Mouse (Mus musculus) hindbrain, postnatal 0 days (tissue): Measurements from ENCODE around the gene Qpctl. TPM values are rescaled to one million over a fixed set of nuclear protein-coding genes. Genes with fewer than 3 reads are reported as not detected.

Experiments used
- ATAC-seq: fragments of 200-750 bp; cut with Nextera tagmentation; 2 replicates; pipeline ENCODE4 v1.8.0; 2017; ENCODE audit warnings: mild to moderate bottlenecking, moderate TSS enrichment, moderate library complexity
- DNase-seq: peaks from one replicate; pipeline ENCODE4 v3.0.0-alpha.2; 2015; ENCODE audit warnings: low spot score
- H3K27ac ChIP-seq: fragments of 300-500 bp; sonication (generic); 2 replicates; pipeline ENCODE4 v1.5.1; 2014; ENCODE audit warnings: mild to moderate bottlenecking
- H3K27me3 ChIP-seq: fragments of 300-500 bp; sonication (generic); 2 replicates; pipeline ENCODE4 v1.6.1; 2014; ENCODE audit warnings: low read length, mixed read lengths; ENCODE audit not compliant: insufficient read depth
- H3K36me3 ChIP-seq: fragments of 300-500 bp; sonication (generic); 2 replicates; pipeline ENCODE4 v1.6.1; 2014; ENCODE audit warnings: low read length, mixed read lengths; ENCODE audit not compliant: insufficient read depth
- H3K4me1 ChIP-seq: fragments of 300-500 bp; sonication (generic); 2 replicates; pipeline ENCODE4 v1.6.1; 2014; ENCODE audit warnings: antibody characterized with exemption, low read length, mixed read lengths; ENCODE audit not compliant: insufficient read depth
- H3K4me2 ChIP-seq: fragments of 300-500 bp; sonication (generic); 2 replicates; pipeline ENCODE4 v1.6.1; 2014; ENCODE audit warnings: low read depth, mild to moderate bottlenecking, low read length, moderate library complexity, mixed read lengths
- H3K4me3 ChIP-seq: fragments of 300-500 bp; sonication (generic); 2 replicates; pipeline ENCODE4 v1.5.1; 2014; ENCODE audit warnings: low read length
- H3K9ac ChIP-seq: fragments of 300-500 bp; sonication (generic); replicated peaks from 2 replicates; pipeline ENCODE4 v1.6.1; 2014; ENCODE audit warnings: mild to moderate bottlenecking, low read length, moderate library complexity, mixed read lengths
- H3K9me3 ChIP-seq: fragments of 300-500 bp; sonication (generic); 2 replicates; pipeline ENCODE4 v1.6.1; 2016; ENCODE audit warnings: low read length, mixed read lengths
- CTCF ChIP-seq: IDR thresholded peaks from 2 replicates; pipeline ENCODE4 v1.5.1; 2016; ENCODE audit warnings: antibody characterized with exemption, control low read depth, low read depth
- WGBS: fragments of 180-500 bp; shearing (Covaris S2); extraction: QIAGEN DNeasy Blood & Tissue Kit; methylation state at CpG from one replicate; pipeline ENCODE4 v1.1.7; 2014; 5-methylcytosine and 5-hydroxymethylcytosine counted together
- polyA plus RNA-seq: library from polyadenylated mRNA; unstranded; fragments of >200 nt; fragmentation: Nextera tagmentation; extraction: Ambion mirVana; gene quantifications from 2 replicates; pipeline ENCODE4 v1.2.1, GENCODE M21; 2015
- total RNA-seq: library from RNA; depleted of rRNA; stranded (reverse); fragments of >200 nt; gene quantifications from 2 replicates; pipeline ENCODE4 v1.2.3, GENCODE M21; 2014

Gene Qpctl
- total and polyA plus RNA-seq, 2 experiments from 2014 or later = 17.3 to 24.7 TPM

GRCm38 (mm10) chr7:19103741-19104140, 45.4 kb downstream of the Qpctl start:
- Histone ChIP-seq H3K4me1 (no peaks in the 10 kb centered on the region), H3K27me3 (no peaks in the 10 kb centered on the region), H3K4me3 (no peak overlapping the region), H3K4me2 (no peak overlapping the region), H3K27ac (no peak overlapping the region), H3K36me3 (no peaks in the 10 kb centered on the region), H3K9ac (no peak overlapping the region), H3K9me3 (peaks cover 3% of the 10 kb centered on the region; the same call in 1 of the 2 replicates)
- DNase-seq = no peak
- no peak for ATAC-seq
- no peak for TF ChIP-seq CTCF

- H3K27ac ChIP-seq = no peak overlapping the region
- no peak for TF ChIP-seq CTCF
- H3K4me1 ChIP-seq = no peaks in the 10 kb centered on the region
- H3K9me3 ChIP-seq = peaks cover 3% of the 10 kb centered on the region; the same call in 1 of the 2 replicates
- H3K36me3 ChIP-seq = no peaks in the 10 kb centered on the region
- WGBS = 90% methylated on average over 1 of the region's 1 CpGs
- no peak overlapping the region for H3K4me3 ChIP-seq
- H3K9ac ChIP-seq = no peak overlapping the region
- DNase-seq (no peak), ATAC-seq (no peak)
- H3K27me3 ChIP-seq = no peaks in the 10 kb centered on the region
- H3K4me2 ChIP-seq = no peak overlapping the region
These were observed 48.8 kb downstream of the Qpctl start for GRCm38 (mm10) chr7:19100290-19100689.

GRCm38 (mm10) chr7:19098811-19099210, 50.3 kb downstream of the Qpctl start:
- H3K9ac ChIP-seq = no peak overlapping the region
- no peak for TF ChIP-seq CTCF
- H3K36me3 ChIP-seq = no peaks in the 10 kb centered on the region
- no peak overlapping the region for H3K4me3 ChIP-seq
- no peak overlapping the region for H3K27ac ChIP-seq
- peaks cover 5% of the 10 kb centered on the region; the same call in 1 of the 2 replicates for H3K27me3 ChIP-seq
- peaks cover 3% of the 10 kb centered on the region; the same call in 1 of the 2 replicates for H3K9me3 ChIP-seq
- 54% methylated on average over 7 of the region's 7 CpGs for WGBS
- no peak for ATAC-seq
- no peaks in the 10 kb centered on the region for H3K4me1 ChIP-seq
- H3K4me2 ChIP-seq = no peak overlapping the region
- no peak for DNase-seq

GRCm38 (mm10) chr7:19097863-19098262, 51.2 kb downstream of the Qpctl start:
- DNase-seq = no peak
- Histone ChIP-seq H3K27me3 (peaks cover 5% of the 10 kb centered on the region; the same call in 1 of the 2 replicates), H3K27ac (no peak overlapping the region), H3K9ac (no peak overlapping the region), H3K4me1 (0 out of 2 replicates have a peak, but pooled peaks cover 4% of the 10 kb centered on the region), H3K4me2 (no peak overlapping the region), H3K36me3 (no peaks in the 10 kb centered on the region), H3K9me3 (peaks cover 1% of the 10 kb centered on the region; the same call in 1 of the 2 replicates), H3K4me3 (no peak overlapping the region)
- no peak for ATAC-seq
- TF ChIP-seq CTCF = no peak

GRCm38 (mm10) chr7:19097217-19097616, 51.9 kb downstream of the Qpctl start:
- no peak for TF ChIP-seq CTCF
- no peak for ATAC-seq

GRCm38 (mm10) chr7:19096421-19096976, 52.6 kb downstream of the Qpctl start:
- no peak overlapping the region for H3K27ac ChIP-seq
- no peaks in the 10 kb centered on the region for H3K9me3 ChIP-seq
- peak overlapping the region; percentile 7; the same call in 1 of the 2 replicates for H3K9ac ChIP-seq
- WGBS = 54% methylated on average over 5 of the region's 5 CpGs
- peaks cover 3% of the 10 kb centered on the region; the same call in 1 of the 2 replicates for H3K36me3 ChIP-seq
- H3K4me3 ChIP-seq = peak overlapping the region; percentile 49
- peaks cover 5% of the 10 kb centered on the region; the same call in 1 of the 2 replicates for H3K27me3 ChIP-seq
- ATAC-seq (no peak), DNase-seq (no peak)
- peak overlapping the region; percentile 94 for H3K4me2 ChIP-seq
- no peak for TF ChIP-seq CTCF
- 0 out of 2 replicates have a peak, but pooled peaks cover 4% of the 10 kb centered on the region for H3K4me1 ChIP-seq

More at GRCm38 (mm10) chr7:19097217-19097616, 51.9 kb downstream of the Qpctl start:
- WGBS = 56% methylated on average over 2 of the region's 2 CpGs
- H3K9me3 ChIP-seq = no peaks in the 10 kb centered on the region
- peaks cover 5% of the 10 kb centered on the region; the same call in 1 of the 2 replicates for H3K27me3 ChIP-seq
- H3K9ac ChIP-seq = no peak overlapping the region
- H3K4me2 ChIP-seq = no peak overlapping the region
- DNase-seq = no peak
- H3K27ac ChIP-seq = no peak overlapping the region
- 0 out of 2 replicates have a peak, but pooled peaks cover 4% of the 10 kb centered on the region for H3K4me1 ChIP-seq
- H3K4me3 ChIP-seq = no peak overlapping the region
- H3K36me3 ChIP-seq = no peaks in the 10 kb centered on the region

GRCm38 (mm10) chr7:19095751-19096110, 53.4 kb downstream of the Qpctl start:
- no peak for ATAC-seq
- Histone ChIP-seq H3K36me3 (peaks cover 6% of the 10 kb centered on the region), H3K4me2 (peak overlapping the region; percentile 94), H3K4me1 (0 out of 2 replicates have a peak, but pooled peaks cover 4% of the 10 kb centered on the region), H3K4me3 (peak overlapping the region; percentile 49), H3K9ac (peak overlapping the region; percentile 7), H3K9me3 (no peaks in the 10 kb centered on the region), H3K27me3 (peaks cover 5% of the 10 kb centered on the region; the same call in 1 of the 2 replicates), H3K27ac (no peak overlapping the region)
- no peak for TF ChIP-seq CTCF
- peak; percentile 37 for DNase-seq
- under 1% methylated on average over 19 of the region's 19 CpGs for WGBS
